Mouse (Mus musculus) ovary, postnatal 36 days (tissue): Measurements from ENCODE around the gene Fam186a.
"Not testable (repeated sequence)": the region's sequence is repeated elsewhere in the genome, so short reads cannot be mapped to it uniquely, and the experiment has no call there.

Experiments
- DNase-seq: peaks from one replicate; pipeline ENCODE4 v3.0.0; 2022; ENCODE audit warnings: low spot score, mixed read lengths

The Fam186a gene

DNA sequence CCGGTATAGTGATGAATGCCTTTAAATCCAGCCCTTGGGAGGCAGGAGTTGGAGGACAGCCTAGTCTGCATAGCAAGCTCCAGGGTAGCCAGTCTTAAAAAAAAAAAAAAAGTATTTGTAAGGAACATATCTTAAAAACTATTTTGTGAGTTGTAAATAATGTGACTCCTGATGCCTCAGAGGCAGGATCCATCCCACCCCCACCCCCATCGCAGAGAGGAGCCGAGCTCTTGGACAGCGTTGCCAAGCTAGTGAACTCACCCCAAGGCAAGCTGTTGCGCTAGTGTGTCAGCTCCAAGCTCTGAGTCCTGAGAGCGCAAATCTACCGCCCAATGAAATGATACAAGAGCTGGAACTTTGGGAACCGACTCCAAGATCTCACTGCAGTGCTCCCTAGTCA is 35.6 kb downstream of the Fam186a start:
- no peak for DNase-seq

- DNase-seq = no peak
These were observed 47.2 kb downstream of the Fam186a start for GRCm38 (mm10) chr15:99919601-99920158.

DNA sequence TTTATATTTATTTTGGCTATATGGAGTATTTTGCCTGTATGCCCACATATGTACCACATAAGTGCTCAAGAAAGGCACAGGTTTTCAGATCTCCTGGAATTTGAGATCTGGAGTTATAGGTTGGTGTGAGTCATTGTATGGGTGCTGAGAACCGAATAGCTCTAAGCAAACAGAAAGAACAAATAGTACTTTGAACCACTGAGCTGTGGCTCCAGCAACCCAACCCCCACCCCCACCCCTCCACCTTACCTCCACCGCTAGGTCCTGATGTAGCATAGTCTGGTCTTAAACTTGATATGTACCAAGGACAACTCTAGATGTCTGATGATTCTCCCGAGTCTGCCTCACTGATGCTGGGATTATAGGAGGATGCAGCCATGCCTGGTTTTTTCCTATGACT is 49.6 kb downstream of the Fam186a start:
- DNase-seq = no peak

DNA sequence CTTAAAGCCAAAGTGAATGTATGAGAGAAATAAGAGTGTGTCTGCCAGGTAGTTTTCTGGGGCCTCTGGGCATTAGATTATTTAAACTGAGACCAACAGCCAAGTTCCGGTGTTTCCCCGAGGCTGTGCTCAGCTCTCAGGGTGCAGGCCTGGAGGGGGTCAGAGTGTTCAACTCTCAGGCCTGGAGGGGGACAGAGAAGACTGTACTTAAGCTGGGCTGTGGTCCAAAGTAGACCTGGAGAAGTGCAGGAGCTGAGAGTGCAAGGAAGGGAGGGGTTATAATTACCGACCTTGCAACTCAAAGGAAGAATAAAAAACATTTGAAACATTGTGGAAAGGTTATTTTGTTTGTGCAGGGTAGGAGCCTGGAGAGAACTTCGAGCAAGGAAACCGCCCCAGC is 52.2 kb downstream of the Fam186a start:
- no peak for DNase-seq

DNA sequence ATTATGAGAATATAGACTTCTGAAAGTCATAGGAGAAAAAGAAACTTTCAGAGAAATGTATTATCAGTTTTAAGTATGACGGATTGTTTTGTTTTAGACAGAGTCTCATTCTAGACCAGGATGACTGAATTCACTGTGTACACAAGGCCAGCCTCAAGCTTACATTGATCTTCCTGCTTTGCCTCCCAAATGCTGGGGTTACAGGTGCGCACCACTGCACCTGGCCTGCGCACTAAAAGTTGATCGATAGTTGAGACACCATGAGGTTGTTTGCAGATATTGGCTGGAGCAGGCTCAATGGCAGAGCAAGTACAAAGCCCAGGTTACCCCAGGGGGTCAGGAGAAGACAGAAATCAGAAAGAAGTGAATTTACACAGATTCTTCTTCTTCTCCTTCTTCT is 55.1 kb downstream of the Fam186a start:
- DNase-seq = no peak

GRCm38 (mm10) chr15:99909339-99909996 is 57.4 kb downstream of the Fam186a start:
- peak; percentile 16 for DNase-seq

GRCm38 (mm10) chr15:99907514-99907913 is 59.3 kb downstream of the Fam186a start:
- DNase-seq = no peak

DNA sequence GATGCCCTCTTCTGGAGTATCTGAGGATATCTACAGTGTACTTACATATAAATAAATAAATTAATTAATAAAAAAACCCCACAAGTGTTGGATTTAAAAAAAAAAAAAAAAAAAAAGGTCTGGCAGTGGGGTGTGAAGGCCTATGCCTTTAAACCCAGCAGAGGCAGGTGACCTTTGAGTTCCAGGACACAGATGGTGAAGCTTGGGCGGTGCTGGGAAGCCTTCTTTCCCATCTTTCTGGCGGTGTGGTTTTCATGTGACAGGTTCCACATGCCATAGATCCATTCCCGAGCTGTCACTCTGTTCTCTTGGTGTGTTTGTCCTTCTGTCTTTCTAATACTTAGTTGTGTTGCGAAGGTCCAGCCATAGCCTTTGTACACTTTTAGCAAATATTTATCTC is 59.8 kb downstream of the Fam186a start:
- DNase-seq = no peak

DNA sequence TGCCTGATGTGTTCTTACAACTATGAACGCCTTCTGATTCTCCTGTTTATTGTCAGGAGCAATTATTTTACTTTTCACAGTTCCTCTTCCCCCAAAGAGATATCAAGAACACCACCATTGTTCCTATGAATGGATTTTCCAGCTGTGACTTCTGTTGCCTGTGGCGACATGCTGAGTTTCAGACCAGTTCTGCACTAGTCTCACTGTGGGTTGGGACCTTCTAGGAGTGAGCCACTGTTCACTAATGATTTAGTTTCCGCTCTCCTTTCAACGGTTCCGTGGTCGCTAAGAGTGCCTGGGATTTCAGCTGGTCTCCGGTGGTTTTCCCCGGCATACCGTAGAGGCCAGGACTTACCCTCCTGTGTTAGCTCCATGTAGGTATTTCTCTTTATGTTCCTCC is 62.0 kb downstream of the Fam186a start:
- DNase-seq = no peak

- DNase-seq = peak; percentile 81
These were observed 62.5 kb downstream of the Fam186a start for GRCm38 (mm10) chr15:99904333-99904732.

GRCm38 (mm10) chr15:99903227-99903626 is 63.6 kb downstream of the Fam186a start:
- no peak for DNase-seq

DNA sequence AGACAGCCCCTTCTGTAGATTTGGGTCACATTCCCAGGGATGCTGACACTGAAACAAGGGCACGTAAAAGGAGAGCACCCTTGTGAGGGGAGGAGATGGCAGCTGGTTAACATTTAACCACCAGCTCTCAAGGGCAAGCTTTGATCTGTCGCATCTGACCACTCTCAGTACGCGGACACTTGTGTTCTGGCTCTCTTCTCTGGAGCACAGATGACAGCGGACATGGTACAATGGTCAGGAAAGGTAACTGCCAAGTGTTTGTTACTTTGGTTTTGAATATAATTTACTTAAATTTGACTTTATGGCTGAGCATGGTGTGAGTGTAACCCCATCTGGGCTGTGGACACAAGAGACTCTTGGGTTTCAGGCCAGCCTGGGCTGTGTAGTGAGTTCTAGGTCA is 64.1 kb downstream of the Fam186a start:
- DNase-seq = no peak

GRCm38 (mm10) chr15:99896621-99897020 is 70.2 kb downstream of the Fam186a start:
- no peak for DNase-seq

- DNase-seq = no peak
These were observed 75.5 kb downstream of the Fam186a start for GRCm38 (mm10) chr15:99891355-99891754.

- peak; percentile 24 for DNase-seq
These were observed 76.2 kb downstream of the Fam186a start for GRCm38 (mm10) chr15:99890412-99891236.

DNA sequence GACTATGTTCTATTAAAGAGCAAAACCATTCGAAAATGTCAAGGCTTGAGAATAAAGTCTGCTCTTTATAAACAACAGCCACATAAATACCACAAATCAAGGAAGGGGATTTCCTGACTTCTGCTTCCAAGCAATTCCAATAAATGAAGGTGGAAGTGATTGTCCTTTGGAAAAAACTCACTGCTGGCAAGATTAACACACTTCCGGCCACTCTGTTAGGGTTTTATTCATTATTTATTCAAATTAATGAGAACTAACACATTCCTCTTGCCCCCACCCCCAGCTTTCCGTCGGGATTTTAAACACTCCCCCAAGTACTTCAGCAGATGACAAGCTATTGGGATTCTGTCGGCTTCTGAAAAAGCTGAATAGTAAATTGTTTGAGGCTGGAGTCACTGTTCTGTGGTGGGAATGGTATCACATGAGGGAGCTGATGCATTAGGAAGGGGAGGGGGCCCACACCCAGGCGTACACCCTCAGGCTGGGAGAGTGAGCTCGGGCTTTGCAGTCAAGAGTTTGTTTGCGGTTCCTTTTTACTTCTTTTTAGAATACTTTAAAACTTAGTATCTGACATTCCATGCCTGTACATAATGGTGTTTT is 77.5 kb downstream of the Fam186a start:
- no peak for DNase-seq

DNA sequence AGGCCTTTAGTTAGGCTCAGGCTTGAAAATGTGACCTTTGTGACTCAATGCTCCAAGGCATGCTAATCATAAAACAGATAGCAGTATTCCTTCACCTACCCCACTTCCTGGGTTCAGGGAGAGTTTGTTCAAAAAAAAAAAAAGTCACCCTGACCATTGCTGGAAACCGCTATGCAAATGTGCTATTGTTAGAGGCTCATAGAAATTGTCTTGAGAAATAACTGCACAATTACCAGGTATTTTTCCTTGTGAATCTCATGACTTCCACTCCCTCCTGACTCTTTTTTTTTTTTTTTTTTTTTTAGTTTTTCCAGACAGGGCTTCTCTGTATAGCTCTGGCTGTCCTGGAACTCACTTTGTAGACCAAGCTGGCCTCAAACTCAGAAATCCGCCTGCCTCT is 79.7 kb downstream of the Fam186a start:
- not testable (repeated sequence) for DNase-seq

DNA sequence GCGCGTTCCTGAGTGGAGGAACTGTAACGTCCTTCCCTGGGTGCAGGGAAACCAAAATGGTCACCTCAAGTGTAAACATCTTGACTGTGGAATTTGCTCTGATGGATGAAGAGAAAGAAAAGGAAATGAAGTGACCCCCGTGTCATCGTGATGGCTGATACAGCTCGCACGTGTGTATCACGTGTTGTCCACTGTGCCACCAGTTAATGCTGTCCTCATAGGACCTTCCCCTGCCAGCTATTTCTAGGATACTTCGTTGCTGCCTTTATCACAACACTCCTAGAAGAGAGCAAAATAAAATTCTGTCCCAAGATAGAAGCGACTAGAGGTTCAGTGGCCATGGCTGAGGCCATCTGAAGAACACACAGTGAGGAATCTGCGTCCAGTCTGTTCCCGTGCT is 82.8 kb downstream of the Fam186a start:
- no peak for DNase-seq

GRCm38 (mm10) chr15:99878541-99878940 is 88.3 kb downstream of the Fam186a start:
- DNase-seq = no peak

DNA sequence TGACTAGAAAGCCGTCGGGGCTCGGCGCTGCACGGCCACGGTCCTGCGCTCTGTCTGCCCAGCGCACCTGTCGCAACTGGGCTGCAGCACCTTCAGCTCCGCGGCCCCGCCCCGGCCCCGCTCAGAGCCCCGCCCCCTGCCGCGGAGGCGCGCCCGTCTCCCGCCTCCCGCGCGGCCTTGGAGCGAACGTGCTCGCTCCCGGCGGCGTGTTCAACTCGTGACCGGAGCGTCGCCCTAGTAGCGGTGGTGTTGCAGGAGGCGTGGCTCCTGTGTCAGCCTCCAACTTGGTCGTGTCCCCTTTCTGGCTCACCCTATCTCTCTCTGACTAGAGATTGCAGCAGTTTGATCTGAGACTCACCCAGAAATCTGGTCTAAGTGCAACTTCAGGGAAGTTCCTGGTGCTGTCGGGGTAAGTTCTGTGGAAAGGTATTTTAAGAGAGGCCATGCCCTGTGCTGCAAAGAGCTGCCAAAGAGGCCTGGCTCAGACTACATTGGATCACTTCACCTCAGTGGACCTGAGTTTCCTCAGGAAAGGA is 91.5 kb downstream of the Fam186a start, which contains the start of gene Lima1:
Gene Lima1 (minus strand): TSS at position 123 of the 536 bp plus-strand sequence.
- DNase-seq = peak; percentile 89

- DNase-seq = no peak
These were observed 92.1 kb downstream of the Fam186a start for GRCm38 (mm10) chr15:99874612-99875333.

GRCm38 (mm10) chr15:99872543-99872942 is 94.3 kb downstream of the Fam186a start:
- no peak for DNase-seq
